Mouse (Mus musculus) naive thymus-derived CD4-positive, alpha-beta T cell, adult 2 months (primary cell): ENCODE data around the gene Ybx3.

ENCODE experiments used
- DNase-seq: peaks from one replicate; pipeline ENCODE4 v3.0.0-alpha.2; 2011; ENCODE audit warnings: low read depth

Ybx3 gene

DNA sequence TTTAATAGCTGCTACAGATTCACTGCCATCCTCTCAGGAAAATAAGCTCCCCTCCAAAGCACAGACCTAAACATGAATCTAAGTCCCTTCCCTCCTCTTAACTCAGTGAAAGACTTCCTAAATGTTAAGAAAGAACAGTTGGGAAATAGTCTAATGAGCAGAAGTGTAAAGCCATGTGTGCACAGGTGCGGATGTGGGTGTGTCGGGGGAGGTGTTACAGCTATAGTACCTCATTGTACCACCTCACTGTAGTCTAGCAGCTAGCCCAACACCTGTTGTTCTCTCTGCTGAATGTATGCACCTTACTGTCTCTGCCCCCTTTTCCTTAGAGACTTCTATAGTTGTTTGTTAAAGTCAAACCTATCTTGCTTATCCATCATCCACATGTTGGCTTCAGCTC, 61.2 kb downstream of the Ybx3 start:
- DNase-seq = no peak

GRCm38 (mm10) chr6:131321854-131322639, 66.2 kb downstream of the Ybx3 start:
- no peak for DNase-seq

GRCm38 (mm10) chr6:131316155-131317101, 71.8 kb downstream of the Ybx3 start:
- no peak for DNase-seq
